Mouse (Mus musculus) brown adipose tissue, adult 24 weeks (tissue): ENCODE data around the gene Ctbp2. TPM values are rescaled to one million over a fixed set of nuclear protein-coding genes. Genes with fewer than 3 reads are reported as not detected.

Experiments
- H3K27ac ChIP-seq: fragments of 200-500 bp; replicated peaks from 2 replicates; pipeline ENCODE4 v1.5.1; 2012; ENCODE audit warnings: low read depth, mild to moderate bottlenecking, low read length
- H3K4me1 ChIP-seq: fragments of 200-500 bp; 2 replicates; pipeline ENCODE4 v1.6.1; 2012; ENCODE audit warnings: low read length, mixed read lengths; ENCODE audit not compliant: control insufficient read depth, insufficient read depth, insufficient read length
- H3K4me3 ChIP-seq: fragments of 200-500 bp; 2 replicates; pipeline ENCODE4 v1.5.1; 2012; ENCODE audit warnings: low read depth, mild to moderate bottlenecking, low read length, moderate library complexity; ENCODE audit not compliant: insufficient read depth
- polyA plus RNA-seq: library from polyadenylated mRNA; stranded (reverse); fragments of >200 nt; gene quantifications from 2 replicates; pipeline ENCODE4 v1.2.4, GENCODE M21; 2012; ENCODE audit not compliant: missing spikeins, insufficient read depth, insufficient read length

The Ctbp2 gene
- polyA plus RNA-seq, 1 experiment: 21.0 TPM

DNA sequence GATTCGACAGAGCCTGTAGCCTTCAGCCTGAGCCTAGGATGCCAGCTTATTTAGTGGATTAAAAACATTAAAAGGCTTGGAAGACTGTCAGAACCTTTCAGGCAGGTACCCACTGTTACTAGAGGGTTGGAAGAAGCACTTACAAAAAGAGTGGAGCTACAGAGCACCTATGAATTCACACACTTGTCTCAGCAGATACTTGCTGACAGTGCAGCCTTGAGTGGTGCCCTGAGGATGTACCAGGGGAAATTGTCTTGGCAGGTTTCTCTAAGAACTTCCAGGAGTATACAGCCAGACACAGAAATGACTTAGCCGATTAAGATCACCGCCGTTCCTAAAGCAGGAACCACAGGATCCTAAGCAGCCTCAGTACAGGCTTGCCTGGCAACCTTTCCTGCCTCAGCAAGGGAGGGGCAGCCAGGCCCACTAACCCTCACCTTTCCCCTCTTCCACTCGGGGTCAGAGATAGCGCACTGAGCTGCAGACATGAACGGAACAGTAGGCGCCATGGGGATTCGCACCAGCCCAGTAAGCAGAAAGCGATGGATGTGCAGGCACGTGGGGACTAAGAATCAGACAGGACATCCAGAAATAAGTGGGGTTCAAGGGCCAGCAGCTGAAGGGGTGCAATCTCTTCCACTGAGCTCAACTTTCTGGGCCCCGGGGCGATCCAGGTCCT, 40.1 kb downstream of the Ctbp2 start:
- Histone ChIP-seq H3K27ac (no peak overlapping the region), H3K4me3 (no peak overlapping the region), H3K4me1 (peaks cover 20% of the 10 kb centered on the region)

DNA sequence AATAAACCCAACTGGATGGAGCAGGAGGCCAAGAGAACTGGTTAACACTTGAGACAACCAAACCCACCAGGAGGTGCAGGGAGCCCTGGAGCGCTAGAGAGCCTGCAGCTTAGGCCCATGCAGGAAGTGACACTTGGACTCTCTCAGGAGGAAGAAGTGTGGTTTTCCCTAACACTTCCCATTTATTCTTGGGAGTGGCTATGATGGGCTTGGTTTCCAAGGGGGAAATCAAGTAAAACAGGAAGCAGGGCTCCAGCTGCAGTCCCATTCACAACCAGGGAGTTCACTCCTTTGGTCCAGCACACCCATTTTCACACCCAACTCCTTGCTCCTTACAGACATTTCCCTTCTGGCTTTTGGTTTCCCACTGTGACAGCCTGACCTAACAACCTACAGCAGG, 45.2 kb downstream of the Ctbp2 start:
- H3K4me3 ChIP-seq: no peak overlapping the region
- H3K27ac ChIP-seq: no peak overlapping the region
- H3K4me1 ChIP-seq: peaks cover 14% of the 10 kb centered on the region; the same call in 1 of the 2 replicates

GRCm38 (mm10) chr7:133074462-133075133, 49.6 kb downstream of the Ctbp2 start:
- no peak overlapping the region for H3K4me3 ChIP-seq
- no peak overlapping the region for H3K27ac ChIP-seq
- H3K4me1 ChIP-seq: peaks cover 13% of the 10 kb centered on the region; the same call in 1 of the 2 replicates

- H3K4me1 ChIP-seq: peaks cover 7% of the 10 kb centered on the region; the same call in 1 of the 2 replicates
- H3K27ac ChIP-seq: no peak overlapping the region
- no peak overlapping the region for H3K4me3 ChIP-seq
Observed at GRCm38 (mm10) chr7:133073147-133073651, 51.0 kb downstream of the Ctbp2 start.

GRCm38 (mm10) chr7:133072535-133072934, 51.6 kb downstream of the Ctbp2 start:
- no peak overlapping the region for H3K27ac ChIP-seq
- H3K4me1 ChIP-seq: peaks cover 7% of the 10 kb centered on the region; the same call in 1 of the 2 replicates
- no peak overlapping the region for H3K4me3 ChIP-seq

- 0 out of 2 replicates have a peak, but pooled peaks cover 5% of the 10 kb centered on the region for H3K4me1 ChIP-seq
- H3K4me3 ChIP-seq: no peak overlapping the region
- no peak overlapping the region for H3K27ac ChIP-seq
Observed at GRCm38 (mm10) chr7:133067321-133067841, 56.8 kb downstream of the Ctbp2 start.

DNA sequence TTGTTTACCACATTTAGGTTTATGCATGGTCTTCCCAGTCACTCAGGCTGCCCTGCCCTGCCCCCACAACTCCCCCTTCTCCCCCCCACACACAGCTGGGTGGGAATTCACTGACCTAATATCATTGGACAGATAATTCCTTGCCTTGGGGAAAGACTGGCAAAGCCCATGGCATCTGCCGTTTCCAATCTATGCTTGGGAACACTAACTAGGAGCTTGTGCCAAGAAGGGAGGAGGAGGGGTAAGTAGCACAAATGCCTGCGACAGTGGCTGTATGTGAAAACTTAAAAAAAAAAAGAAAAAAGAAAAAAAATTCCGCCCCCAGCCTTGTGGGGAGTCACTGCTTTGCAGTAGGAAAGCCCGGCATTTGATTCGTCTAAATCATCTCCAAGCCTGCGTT, 57.4 kb downstream of the Ctbp2 start:
- H3K4me3 ChIP-seq: no peak overlapping the region
- H3K27ac ChIP-seq: no peak overlapping the region
- H3K4me1 ChIP-seq: 0 out of 2 replicates have a peak, but pooled peaks cover 5% of the 10 kb centered on the region

- no peak overlapping the region for H3K27ac ChIP-seq
- H3K4me1 ChIP-seq: peaks cover 23% of the 10 kb centered on the region
- H3K4me3 ChIP-seq: no peak overlapping the region
Observed at GRCm38 (mm10) chr7:133062055-133062454, 62.1 kb downstream of the Ctbp2 start.

DNA sequence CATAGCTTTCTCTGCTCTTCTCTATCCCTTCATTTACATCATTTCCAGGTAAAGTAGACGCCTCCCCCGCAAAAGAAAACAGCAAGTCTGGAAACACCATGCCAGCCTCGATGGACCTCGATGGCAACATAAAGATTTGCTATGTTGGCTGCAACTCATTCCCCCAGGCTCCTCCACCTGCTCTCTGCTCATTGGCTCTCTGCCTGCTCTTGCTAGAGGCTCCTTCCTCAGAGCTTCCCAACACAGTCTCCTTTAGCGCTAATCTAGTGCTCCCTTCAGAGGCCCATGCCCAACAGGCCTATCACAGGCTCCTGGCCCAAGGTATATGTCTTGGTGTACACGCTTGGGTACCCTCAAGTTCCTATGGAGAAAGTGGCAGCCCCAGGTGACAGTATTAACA, 64.0 kb downstream of the Ctbp2 start:
- Histone ChIP-seq H3K4me1 (peaks cover 23% of the 10 kb centered on the region), H3K4me3 (no peak overlapping the region), H3K27ac (no peak overlapping the region)

DNA sequence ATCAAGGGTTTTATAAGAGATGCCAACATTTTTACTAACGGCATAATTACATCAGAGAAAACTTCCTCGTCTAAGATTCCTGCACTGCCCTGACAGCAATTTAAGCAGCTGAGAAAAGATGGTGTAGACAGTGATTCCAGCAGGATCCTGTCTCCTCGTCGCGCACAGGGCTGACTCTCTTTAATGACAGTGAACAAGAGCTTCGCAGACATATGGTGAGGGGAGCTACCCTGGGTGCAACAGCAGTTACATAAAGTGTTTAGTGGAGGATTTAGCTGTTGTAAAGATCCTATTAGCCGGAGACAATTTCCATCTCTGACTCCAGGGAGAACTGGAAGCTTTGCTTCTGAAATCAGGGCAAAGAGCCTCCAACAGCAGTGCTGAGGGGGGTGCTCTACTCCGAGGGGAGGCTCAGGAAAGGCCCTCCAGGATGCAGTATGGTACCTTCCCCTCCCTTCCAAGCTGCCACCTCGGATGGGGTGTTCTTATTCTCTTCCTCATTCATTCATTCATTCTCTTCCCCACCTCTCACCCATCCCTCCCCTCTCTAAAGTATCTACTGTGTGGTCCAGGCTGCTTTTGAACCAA, 64.5 kb downstream of the Ctbp2 start:
- Histone ChIP-seq H3K27ac (no peak overlapping the region), H3K4me3 (no peak overlapping the region), H3K4me1 (peaks cover 23% of the 10 kb centered on the region)

- Histone ChIP-seq H3K4me3 (no peak overlapping the region), H3K4me1 (peaks cover 23% of the 10 kb centered on the region), H3K27ac (peak overlapping the region; percentile 9; the same call in 1 of the 2 replicates)
Observed at GRCm38 (mm10) chr7:133059150-133059509, 65.0 kb downstream of the Ctbp2 start.

- H3K4me1 ChIP-seq: peaks cover 23% of the 10 kb centered on the region
- peak overlapping the region; percentile 9; the same call in 1 of the 2 replicates for H3K27ac ChIP-seq
Observed at GRCm38 (mm10) chr7:133058496-133059149, 65.5 kb downstream of the Ctbp2 start.

GRCm38 (mm10) chr7:133056924-133057323, 67.2 kb downstream of the Ctbp2 start:
- Histone ChIP-seq H3K27ac (no peak overlapping the region), H3K4me1 (peaks cover 29% of the 10 kb centered on the region), H3K4me3 (no peak overlapping the region)

More at GRCm38 (mm10) chr7:133058496-133059149, 65.5 kb downstream of the Ctbp2 start:
- no peak overlapping the region for H3K4me3 ChIP-seq

DNA sequence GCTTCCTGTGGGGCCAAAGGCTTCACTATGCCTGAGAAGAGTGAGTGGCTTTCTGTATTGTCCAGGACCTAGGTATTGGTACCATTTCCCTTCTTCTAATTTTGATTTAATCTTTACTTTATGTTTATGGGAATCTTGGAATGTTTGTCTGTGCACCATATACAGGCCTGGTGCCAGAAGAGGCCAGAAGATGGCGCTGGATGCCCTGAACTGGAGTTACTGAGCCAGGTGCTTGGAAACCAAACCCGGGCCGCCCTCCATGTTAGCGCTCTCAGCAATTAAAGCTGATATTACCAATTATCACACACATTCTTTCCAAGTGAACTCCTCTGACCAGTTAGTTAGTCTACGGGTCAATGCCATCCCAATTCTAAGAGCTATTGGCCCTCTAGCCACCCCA, 69.7 kb downstream of the Ctbp2 start:
- no peak overlapping the region for H3K27ac ChIP-seq
- peaks cover 20% of the 10 kb centered on the region for H3K4me1 ChIP-seq
- no peak overlapping the region for H3K4me3 ChIP-seq

GRCm38 (mm10) chr7:133053757-133054156, 70.4 kb downstream of the Ctbp2 start:
- H3K4me1 ChIP-seq: peaks cover 17% of the 10 kb centered on the region
- no peak overlapping the region for H3K4me3 ChIP-seq
- H3K27ac ChIP-seq: no peak overlapping the region
